Mouse (Mus musculus): ENCODE results near the gene Slc6a17.

DNA sequence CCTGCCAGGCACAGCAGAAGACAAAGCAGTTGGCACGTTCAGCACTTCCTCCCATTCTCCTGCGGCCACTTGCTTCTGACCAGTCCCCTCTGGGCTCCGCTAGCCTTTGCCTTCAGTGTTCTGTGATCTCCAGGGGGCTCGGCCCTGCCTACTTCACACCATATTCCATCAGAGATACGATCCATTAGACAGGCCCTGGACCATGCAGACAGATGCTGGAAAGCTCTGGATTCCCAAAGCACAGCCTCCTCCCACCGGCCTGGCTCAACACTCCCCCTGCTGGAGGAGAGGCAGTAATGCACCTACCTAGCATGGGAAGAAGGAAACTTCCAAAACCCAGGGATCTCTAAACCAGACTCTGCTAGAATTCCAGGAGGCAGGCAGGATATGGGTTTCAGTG is 45.6 kb downstream of the Slc6a17 start:
- TF ChIP-seq CTCF (IDR thresholded peaks at IDR 0.05; ENCODE audit: control insufficient read depth, insufficient read depth, insufficient read length) (peak; percentile 58), MYOD1 (IDR thresholded peaks at IDR 0.05; ENCODE audit: control insufficient read depth, insufficient read length, low read depth) (no peak)

Measured in C2C12 (cell line).